Mouse (Mus musculus) gastrocnemius, postnatal 25 days (tissue): ENCODE measurements around the gene Tbx1. TPM values are rescaled to one million over a fixed set of nuclear protein-coding genes. Genes with fewer than 3 reads are reported as not detected.
"Not testable (repeated sequence)": the region's sequence is repeated elsewhere in the genome, so short reads cannot be mapped to it uniquely, and the experiment has no call there.

ENCODE experiments used
- DNase-seq: peaks from one replicate; pipeline ENCODE4 v3.0.0; 2022
- total RNA-seq, 2 experiments: library from RNA; stranded (reverse); gene quantifications; 1 replicate in 1 of 2; 2 replicates in 1 of 2; pipeline ENCODE4 v1.2.3; 2021

The Tbx1 gene
- total RNA-seq, 2 experiments from 2014 or later: 5.3 to 42.0 TPM

DNA sequence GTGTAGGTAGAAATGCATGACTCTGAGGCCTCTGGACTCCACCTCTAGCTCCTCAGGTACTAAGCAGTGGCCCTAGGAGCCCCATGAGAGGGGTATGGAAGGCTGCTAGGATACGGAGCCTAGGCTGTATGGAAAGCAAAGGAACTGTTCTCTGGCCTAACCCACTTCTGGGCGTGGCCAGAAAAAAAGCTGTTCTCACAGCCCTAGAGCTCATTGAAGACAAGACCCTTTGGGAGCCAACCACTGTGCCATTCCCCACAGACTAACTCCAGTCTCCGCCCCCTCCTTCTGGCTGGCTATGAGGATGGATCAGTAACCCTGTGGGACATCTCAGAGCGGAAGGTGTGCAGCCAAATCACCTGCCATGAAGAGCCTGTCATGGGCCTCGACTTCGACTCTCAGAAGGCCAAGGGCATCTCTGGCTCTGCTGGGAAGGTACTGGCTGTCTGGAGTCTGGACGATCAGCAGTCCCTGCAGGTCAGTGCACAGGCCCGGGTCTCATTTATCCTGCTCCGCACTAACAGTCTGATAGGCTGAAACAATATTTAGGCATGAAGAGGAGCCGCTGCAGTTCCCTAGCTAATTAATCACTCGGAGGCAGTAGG lies 38.3 kb downstream of the Tbx1 start:
- DNase-seq: no peak

DNA sequence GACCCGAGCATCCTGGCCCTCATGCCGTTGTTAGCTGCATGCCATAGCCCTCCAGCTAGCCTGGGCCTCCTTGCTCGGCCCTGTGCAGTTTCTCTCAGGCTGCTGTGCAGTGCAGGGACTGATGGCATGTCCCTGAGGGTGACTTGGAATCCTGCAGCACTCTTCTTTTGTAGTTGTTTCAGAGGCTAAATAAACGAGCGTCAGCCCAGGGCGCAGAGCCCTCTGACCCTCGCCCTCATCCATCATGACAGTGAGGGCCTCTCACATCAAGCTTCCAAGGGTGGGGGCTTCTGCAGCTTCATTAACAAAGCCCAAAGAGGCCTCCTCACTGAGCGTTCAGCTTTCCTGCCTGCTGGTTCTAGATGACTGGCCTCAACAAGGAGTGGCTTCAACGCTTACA lies 38.9 kb downstream of the Tbx1 start:
- no peak for DNase-seq

DNA sequence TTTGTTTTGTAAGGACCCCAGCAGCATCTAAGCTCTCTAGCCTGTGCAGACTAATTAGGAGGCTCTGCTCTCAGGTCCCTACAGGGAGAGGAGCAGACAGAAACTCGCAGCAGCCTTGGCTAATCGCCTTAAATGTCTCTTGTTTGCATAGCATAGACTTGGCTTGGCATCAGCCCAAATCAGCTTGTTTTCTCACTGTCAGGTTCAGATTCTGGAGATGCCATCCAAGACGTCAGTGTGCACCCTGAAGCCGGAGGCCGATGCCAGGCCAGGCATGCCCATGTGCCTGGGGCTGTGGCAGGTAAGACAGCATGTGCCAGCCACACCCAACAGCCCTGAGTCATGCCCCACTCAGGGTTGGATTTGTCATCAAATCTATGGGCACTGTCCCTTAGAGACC lies 42.6 kb downstream of the Tbx1 start:
- DNase-seq: no peak

DNA sequence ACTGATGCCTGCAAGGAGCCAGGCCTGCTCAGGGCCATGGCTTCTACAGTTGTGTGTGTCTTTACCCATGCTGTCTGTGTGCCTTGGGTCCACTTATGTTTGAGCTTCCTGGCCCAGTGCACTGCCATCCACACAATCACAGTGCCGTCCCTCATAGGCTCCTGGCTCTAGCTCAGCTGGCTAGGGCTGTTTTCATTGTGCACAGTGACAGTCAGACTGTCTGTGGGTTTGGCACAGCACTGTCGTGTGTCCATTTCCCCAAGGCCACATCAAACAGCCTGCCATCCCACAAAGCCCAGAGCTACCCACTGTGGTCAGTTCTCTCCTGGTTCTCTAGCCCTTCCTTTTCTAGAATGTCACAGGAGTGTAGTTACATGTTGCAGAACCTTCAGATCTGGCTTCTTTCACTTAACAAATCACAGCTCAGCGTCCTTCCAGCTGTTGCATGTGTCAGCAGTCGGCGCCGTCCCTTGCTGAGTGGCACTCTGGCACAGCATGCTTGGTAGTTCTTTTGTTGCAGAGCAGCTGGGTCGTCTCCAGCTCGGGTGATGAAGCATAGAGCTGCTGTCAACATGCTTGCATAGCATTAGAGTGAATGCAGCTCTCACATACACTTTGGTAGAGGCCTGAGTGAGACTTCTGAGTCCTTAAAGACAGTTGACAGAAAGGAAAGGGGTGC lies 47.2 kb downstream of the Tbx1 start:
- DNase-seq: no peak

DNA sequence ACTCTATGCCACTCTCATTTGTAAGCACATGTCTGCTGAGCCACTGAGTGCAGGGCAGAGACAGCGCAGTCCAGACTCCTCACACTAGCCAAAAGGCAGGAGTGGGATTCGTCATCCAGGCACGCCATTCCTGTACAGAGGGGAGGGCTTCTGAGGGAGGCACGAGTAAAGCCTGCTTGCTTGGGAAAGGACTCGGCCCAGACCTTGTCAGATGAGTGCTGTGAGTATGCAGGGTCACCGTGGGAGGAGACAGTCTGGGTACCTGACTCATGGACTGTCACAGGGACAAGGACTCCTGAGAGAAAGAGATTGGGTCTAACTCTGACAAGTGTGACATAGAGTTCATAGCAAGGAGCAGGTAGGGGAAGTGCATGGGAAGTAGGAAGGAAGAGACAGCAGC lies 51.2 kb downstream of the Tbx1 start:
- DNase-seq: no peak

DNA sequence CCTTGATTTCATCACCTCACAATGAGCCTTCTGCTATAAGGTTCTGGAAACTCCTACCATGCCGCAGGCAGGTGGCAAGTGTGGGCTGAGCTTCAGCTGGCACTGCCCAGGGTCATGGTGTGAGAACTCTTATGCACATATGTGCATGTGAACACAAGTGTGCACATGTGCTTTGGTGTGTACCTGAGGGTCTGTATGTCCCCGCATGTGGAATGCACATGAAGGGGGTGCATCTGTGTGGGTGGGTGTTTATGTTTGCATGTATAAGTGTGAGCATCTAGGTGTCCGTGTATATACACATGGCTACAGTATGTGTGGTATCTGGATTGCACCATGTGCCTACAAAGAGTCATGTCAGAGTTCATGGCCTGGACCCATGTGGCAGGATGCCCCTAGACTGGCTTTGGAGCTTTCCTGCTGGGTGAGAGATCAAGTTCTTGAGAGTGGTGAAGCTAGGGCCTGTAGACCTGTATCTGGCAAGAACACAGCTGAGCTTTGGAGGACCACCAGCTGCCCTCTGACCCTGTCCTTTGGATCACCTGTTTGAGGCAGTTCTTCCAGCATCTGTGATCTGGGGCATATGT lies 53.0 kb downstream of the Tbx1 start:
- DNase-seq: no peak

DNA sequence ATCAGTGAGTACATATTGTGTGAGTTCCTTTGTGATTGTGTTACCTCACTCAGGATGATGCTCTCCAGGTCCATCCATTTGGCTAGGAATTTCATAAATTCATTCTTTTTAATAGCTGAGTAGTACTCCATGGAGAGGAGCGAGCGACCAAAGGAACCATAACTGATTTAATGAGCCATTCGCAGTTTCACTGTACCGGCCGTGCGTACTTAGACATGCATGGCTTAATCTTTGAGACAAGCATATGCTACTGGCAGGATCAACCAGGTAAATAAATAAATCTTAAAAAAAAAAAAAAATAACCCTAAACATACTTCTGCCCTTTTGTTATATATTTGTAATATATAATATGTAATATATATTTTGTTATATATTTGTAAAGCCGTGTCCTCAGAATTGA lies 57.4 kb downstream of the Tbx1 start:
- not testable (repeated sequence) for DNase-seq

Other genes with a start within 250 kb of the Tbx1 start
- gene Tango2, start 242.6 kb downstream of the Tbx1 start, total RNA-seq: 10 to 100 TPM; 37.3 to 37.6 TPM
- gene Arvcf, start 242.5 kb downstream of the Tbx1 start, total RNA-seq: 10 to 100 TPM; 12.5 to 14.3 TPM
- gene Txnrd2, start 164.3 kb downstream of the Tbx1 start, total RNA-seq: 10 to 100 TPM; 16.0 to 16.9 TPM
- gene Comt, start 163.8 kb downstream of the Tbx1 start, total RNA-seq: 10 to 100 TPM; 33.3 to 44.8 TPM
- gene Gnb1l, start 92.0 kb downstream of the Tbx1 start, total RNA-seq: 1 to 10 TPM; 3.4 to 3.6 TPM
- 1 to 10 TPM; 2.4 to 3.1 TPM for gene Rtl10, start 91.8 kb downstream of the Tbx1 start, total RNA-seq
- under 1 TPM in 1 of 2 experiments, not detected in 1; 0.28 TPM for gene Gp1bb, start 31.7 kb upstream of the Tbx1 start, total RNA-seq
- gene Gm49601, start 35.8 kb upstream of the Tbx1 start, total RNA-seq: 1 to 10 TPM; 1.3 to 2.4 TPM
- gene Sept5, start 39.3 kb upstream of the Tbx1 start, total RNA-seq: 1 to 10 TPM; 5.5 to 5.8 TPM
- gene Cldn5, start 186.2 kb upstream of the Tbx1 start, total RNA-seq: 10 to 100 TPM in 1 of 2 experiments, 1 to 10 TPM in 1; 7.4 to 13.9 TPM
- gene Ufd1, start 221.1 kb upstream of the Tbx1 start, total RNA-seq: 10 to 100 TPM; 38.9 to 39.8 TPM
- gene Cdc45, start 221.3 kb upstream of the Tbx1 start, total RNA-seq: 1 to 10 TPM; 2.3 to 2.5 TPM
- 10 to 100 TPM; 17.3 to 17.8 TPM for gene 2510002D24Rik, start 245.9 kb upstream of the Tbx1 start, total RNA-seq
- 1 to 10 TPM; 1.3 to 2.3 TPM for gene Gm28539, start 245.9 kb upstream of the Tbx1 start, total RNA-seq